Mouse (Mus musculus): ENCODE data around the gene Fmod.

DNA sequence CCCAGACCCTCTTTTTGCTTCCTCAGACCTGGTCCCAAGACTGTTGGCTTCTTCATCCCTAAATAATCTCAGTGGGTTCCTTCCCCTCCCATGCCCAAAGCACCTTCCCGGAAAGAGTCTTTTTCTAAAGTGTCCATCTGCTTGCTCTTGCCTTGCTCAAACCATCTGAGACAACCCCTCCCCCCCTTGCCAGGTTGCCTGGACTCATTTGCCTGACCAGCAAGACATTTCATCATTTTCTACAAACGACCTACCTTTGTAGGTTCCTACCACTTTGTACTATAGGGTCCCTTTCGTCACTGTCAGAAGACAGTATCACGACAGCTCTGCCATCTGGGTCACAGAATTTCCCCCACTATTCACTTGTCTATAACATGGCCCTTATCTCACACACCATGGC lies 43.4 kb downstream of the Fmod start:
- TF ChIP-seq CTCF (IDR thresholded peaks at IDR 0.05; ENCODE audit: control insufficient read depth, insufficient read depth, low read length) (no peak), POLR2A (IDR thresholded peaks at IDR 0.05; ENCODE audit: borderline replicate concordance, control insufficient read depth, low read depth, low read length) (no peak)

All from bone marrow, adult 2 months (tissue).